Mouse (Mus musculus) pancreas, adult 10 weeks (tissue): ENCODE data around the gene Alkbh7. TPM values are rescaled to one million over a fixed set of nuclear protein-coding genes. Genes with fewer than 3 reads are reported as not detected.

Experiments used
- polyA plus RNA-seq: library from polyadenylated mRNA; stranded (reverse); fragments of 350-450 nt; fragmentation: Illumina TruSeq; extraction: RNeasy Lipid Tissue Mini Kit (QIAGEN cat#74804); gene quantifications from one replicate; pipeline ENCODE4 v1.2.3, GENCODE M21; 2015; ENCODE audit warnings: low read depth, low replicate concordance; ENCODE audit not compliant: insufficient read depth

Gene Alkbh7
- 10.0 TPM for polyA plus RNA-seq

DNA sequence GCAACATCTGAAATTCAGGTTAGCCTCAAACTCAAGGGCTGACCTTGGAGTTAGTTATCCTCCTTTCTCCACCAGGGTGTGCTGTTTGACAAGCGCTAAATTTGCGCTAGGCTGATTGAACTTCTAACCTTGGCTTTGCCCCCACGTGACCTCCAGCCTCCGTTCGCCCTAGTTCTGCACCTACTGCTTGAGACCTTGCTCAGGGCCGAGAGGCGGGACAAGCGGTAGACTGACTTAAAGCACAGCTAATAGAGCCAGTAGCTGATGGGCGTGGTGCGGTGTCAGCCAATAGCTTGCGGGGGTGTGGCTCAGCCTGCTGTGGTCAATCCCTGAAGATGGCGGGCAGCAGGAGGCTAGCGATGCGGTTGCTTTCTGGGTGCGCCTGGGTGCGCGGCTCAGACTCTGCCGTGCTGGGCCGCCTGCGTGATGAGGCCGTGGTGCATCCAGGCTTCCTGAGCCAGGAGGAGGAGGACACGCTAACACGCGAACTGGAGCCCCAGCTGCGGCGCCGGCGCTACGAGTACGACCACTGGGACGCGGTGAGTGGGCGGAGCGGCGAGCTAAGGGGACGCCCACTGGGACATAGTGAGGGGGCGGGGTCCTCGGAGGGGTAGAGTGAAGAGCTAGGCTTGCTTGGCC, at the start of gene Alkbh7:
TSS of gene Alkbh7 (plus strand) at position 311 of the 639 bp plus-strand sequence.

DNA sequence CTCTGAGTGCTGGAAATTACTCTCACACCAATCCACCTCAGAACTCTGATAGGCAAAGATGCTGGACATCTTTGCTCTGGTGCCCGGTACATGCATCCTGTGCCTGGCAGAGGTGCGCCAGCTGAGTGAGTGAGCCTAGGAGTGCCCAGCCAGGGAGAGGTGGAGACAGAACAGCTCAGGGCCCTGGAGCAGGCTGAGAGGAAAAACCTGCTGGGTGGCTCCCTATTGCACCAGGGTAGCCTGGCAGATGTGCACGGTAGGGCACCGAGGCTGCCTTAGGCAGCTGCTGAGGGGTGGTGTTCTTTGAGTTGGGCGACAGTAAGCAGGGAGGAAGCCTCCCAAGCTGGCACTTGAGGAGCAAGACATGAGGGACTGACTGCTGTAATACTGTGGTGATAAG, 15.1 kb upstream of the Alkbh7 start, which contains the start of gene Acer1:
TSS of gene Acer1 (minus strand) at position 114 of the 400 bp plus-strand sequence.

DNA sequence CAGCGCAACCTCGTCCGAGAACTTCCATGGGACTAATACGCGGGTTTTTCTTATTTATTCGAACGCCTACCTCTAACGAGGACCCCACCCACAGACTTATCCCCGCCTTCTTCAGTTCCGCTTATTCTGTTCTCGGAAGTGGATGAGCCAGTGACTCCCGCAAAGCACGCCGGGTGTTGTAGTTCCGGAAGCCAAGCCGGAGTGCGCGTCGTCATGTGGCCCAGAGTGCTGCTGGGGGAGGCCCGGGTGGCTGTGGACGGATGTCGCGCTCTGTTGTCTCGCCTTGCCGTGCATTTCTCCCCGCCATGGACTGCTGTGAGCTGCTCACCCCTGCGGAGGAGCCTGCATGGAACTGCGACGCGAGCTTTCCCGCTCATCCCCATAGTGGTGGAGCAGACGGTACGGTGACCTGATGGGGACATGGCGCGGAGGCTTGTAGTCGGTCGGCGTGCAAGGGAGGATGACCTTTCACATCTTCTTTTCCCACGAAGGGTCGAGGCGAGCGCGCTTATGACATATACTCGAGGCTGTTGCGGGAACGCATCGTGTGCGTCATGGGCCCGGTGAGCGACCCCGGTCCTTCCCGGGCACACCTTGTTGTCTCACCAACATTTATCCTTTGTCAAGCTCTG, 6.9 kb upstream of the Alkbh7 start, which contains the start of gene Clpp:
TSS of gene Clpp (plus strand) at position 191 of the 632 bp plus-strand sequence.

DNA sequence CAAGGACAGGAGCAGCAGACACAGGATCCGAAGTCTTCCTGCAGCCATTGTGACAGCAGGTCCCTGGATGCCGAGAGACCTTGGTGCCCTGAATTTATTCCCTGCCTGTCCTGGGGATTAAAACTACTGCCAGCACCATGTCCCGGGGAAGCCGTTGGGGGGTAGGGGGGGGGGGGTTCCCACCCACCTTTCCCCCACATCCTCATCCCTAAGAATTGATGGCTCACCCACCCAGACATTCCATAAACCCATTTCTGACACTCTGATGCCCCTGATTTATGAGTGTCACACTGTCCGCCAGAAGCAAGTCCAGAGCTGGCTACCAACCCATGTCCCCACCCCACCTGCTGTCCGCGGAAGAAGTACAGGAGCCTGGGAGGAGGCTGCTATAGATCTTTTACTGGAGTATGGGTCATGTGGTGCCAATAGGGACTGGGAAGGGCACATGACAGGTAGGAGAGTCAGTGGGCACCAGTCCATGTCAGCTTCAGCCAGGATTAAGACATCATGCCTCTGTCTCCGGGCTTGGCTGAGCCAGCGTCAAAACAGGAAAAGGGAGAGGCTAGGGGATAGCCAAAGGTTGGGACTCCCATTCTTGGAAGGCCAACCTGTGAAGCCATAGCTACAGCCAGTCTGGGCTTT, 3.0 kb downstream of the Alkbh7 start, which contains the start of gene Pspn:
TSS of gene Pspn (minus strand) at position 51 of the 642 bp plus-strand sequence.

DNA sequence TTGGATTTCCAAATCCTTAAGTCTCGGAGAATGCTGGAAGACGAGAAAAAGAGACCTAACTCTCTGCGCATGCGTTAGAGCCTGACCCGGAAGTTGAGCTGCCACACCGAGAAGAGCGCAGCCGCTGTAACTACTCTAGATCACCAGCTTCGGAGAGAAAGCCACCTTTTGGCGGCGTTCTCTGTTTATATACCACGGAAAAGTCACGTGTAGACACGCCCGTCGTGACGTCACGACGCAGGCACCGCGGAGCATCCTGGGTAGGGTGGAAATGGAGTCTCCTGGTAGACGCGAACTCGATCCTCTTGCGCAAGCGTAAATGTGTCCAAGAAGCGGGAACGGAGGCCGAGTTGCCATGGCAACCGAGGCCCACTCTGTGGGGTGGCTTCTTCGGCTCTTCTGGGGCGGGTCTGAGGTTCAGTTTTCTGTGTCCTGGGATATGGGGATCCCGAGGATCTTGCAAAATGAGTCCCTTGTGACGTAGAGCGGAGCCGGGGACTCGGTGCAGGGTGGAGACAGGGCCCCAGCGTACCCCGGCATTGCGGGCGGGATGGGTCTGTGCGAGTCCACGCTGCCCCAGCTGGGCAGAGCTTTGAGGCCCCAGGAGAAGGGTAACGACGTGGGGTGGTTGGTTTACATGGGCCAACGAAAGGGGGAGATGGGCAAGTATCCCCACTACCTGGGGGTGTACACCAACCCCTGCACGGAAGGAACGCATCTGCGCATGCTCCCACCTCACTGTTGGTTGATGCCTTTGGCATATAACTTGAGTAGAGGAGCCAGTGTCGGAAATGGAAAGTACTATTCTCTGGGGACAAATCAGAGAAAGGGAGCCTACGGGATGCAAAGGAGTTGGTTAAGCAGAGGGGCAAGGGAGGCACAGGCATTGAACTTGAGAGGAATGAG, 14.3 kb downstream of the Alkbh7 start, which contains the start of the genes Gtf2f1 and Gm17949:
TSS of gene Gtf2f1 (minus strand) at position 53 of the 906 bp plus-strand sequence.
TSS of gene Gm17949 (plus strand) at position 234 of the 906 bp plus-strand sequence.

DNA sequence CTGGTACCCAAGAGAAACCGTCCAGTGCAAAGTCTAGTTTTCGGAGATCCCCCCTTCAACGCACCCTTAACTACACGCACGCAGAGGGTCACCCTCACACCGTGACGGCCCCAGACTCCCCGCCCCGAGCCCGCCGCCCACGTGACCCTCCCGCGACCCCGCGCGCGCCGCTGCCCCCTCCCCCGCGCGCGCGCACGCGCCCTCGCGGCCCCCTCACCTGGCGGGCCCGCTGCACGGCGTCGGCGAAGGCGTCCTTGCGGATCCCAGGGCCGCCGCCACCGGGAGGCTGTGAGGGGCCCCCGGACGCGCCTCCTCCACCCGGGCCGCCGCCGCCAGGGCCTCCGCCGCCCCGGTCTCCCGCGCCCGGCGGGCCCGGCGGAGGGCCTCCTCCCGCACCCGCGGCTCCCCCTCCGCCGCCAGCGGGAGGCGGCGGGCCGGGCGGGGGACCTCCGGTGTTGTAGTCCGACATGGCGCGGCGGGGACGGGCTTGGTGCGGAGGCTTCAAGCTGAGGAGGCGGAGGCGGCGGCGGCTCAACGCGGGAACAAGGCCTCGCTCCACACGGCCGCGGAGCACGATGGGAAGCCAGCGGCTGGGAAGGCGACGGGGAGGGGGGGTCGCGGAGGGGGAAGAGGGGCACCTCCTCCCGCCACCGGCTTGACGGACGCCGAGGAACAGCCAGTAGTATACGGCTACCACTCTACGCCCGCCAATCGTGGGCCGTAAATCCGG, 34.0 kb downstream of the Alkbh7 start, which contains the start of gene Khsrp:
TSS of gene Khsrp (minus strand) at position 592 of the 730 bp plus-strand sequence.

DNA sequence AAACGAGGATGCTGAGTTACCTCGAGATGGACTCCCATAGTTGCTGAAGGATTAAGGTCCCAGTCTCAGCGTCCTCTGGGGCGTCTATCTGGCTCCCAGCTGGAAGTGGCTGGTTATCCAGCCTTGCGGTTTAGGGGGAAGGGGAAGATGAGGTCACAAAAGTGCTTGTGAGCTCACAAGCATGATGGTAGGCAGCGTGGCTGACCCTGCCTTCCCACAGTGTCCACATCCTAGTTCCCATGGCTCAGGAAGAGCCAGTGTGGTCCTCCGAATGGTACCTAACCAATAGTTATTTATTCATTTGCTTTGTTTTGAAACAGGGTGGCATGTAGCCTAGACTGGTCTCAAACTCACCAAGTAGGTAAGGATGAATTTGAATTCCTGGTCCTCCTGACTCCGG, 44.4 kb downstream of the Alkbh7 start, which contains the start of gene Slc25a41:
TSS of gene Slc25a41 (minus strand) at position 101 of the 400 bp plus-strand sequence.

Other genes starting within 250 kb of the Alkbh7 start
- 3.2 TPM for gene Nrtn, start 239.8 kb upstream of the Alkbh7 start, polyA plus RNA-seq
- 13.9 TPM for gene Dus3l, start 232.6 kb upstream of the Alkbh7 start, polyA plus RNA-seq
- gene Prr22, start 227.1 kb upstream of the Alkbh7 start, polyA plus RNA-seq = not detected
- 2.0 TPM for gene Rfx2, start 166.3 kb upstream of the Alkbh7 start, polyA plus RNA-seq
- not detected for gene Acsbg2, start 122.9 kb upstream of the Alkbh7 start, polyA plus RNA-seq
- gene 1700061G19Rik, start 121.9 kb upstream of the Alkbh7 start, polyA plus RNA-seq = not detected
- 6.3 TPM for gene Mllt1, start 61.9 kb upstream of the Alkbh7 start, polyA plus RNA-seq
- not detected for gene Acer1, start 15.2 kb upstream of the Alkbh7 start, polyA plus RNA-seq
- 19.7 TPM for gene Clpp, start 7.0 kb upstream of the Alkbh7 start, polyA plus RNA-seq
- not detected for gene Pspn, start 2.7 kb downstream of the Alkbh7 start, polyA plus RNA-seq
- gene Gtf2f1, start 13.9 kb downstream of the Alkbh7 start, polyA plus RNA-seq = 7.4 TPM
- gene Gm17949, start 14.1 kb downstream of the Alkbh7 start, polyA plus RNA-seq = not detected
- 14.1 TPM for gene Khsrp, start 34.2 kb downstream of the Alkbh7 start, polyA plus RNA-seq
- not detected for gene Slc25a41, start 44.3 kb downstream of the Alkbh7 start, polyA plus RNA-seq
- 20.0 TPM for gene Crb3, start 61.8 kb downstream of the Alkbh7 start, polyA plus RNA-seq
- 15.4 TPM for gene Slc25a23, start 62.5 kb downstream of the Alkbh7 start, polyA plus RNA-seq
- 3.3 TPM for gene Dennd1c, start 81.2 kb downstream of the Alkbh7 start, polyA plus RNA-seq
- gene Tubb4a, start 90.4 kb downstream of the Alkbh7 start, polyA plus RNA-seq = 1.5 TPM
- gene Tnfsf9, start 108.0 kb downstream of the Alkbh7 start, polyA plus RNA-seq = 1.3 TPM
- gene Cd70, start 152.4 kb downstream of the Alkbh7 start, polyA plus RNA-seq = not detected
- not detected for gene Tnfsf14, start 196.8 kb downstream of the Alkbh7 start, polyA plus RNA-seq
- 236 TPM for gene C3, start 230.8 kb downstream of the Alkbh7 start, polyA plus RNA-seq